11 mouse cellular contexts compared by ENCODE assay signal in genomic region chr8:79362430-79362829, GRCm38 (mm10). TPM values are rescaled to one million over a fixed set of nuclear protein-coding genes. Genes with fewer than 3 reads are reported as not detected.
DNase-seq lines count a peak whose midpoint lies in the region; ATAC-seq and TF ChIP-seq lines count a peak whose summit lies in the region.
"Had no signal": no experiment of that assay in that cellular context is flagged by ENCODE, and none has a peak within 500 bp of the region (broad histone marks: within the 10 kb centered on the region; RNA-seq: fewer than 3 reads in every experiment).

No protein-coding gene starts in this region.

- H3K4me2 ChIP-seq in limb, embryonic 14.5 days (replicated peaks; ENCODE audit: low read depth, low read length, severe bottlenecking): no peak overlapping the region

- H3K4me3 ChIP-seq in MEL (ENCODE audit: control insufficient read depth in 1 of 2, insufficient read depth in 1 of 2, low read depth in 2 of 2, low read length in 2 of 2): no peak overlapping the region
- no peak overlapping the region for H3K4me3 ChIP-seq in limb, embryonic 14.5 days (replicated peaks; ENCODE audit: low read length)
- no peak overlapping the region for H3K4me3 ChIP-seq in small intestine, adult 2 months (ENCODE audit: low read depth, low read length)
- H3K4me3 ChIP-seq: hindbrain, embryonic 10.5 days had no signal

- peaks cover 0 to 16% of the 10 kb centered on the region in 2 experiments; a peak in 2 of 4 replicates for H3K36me3 ChIP-seq in MEL (ENCODE audit: control insufficient read depth in 1 of 2, insufficient read depth in 2 of 2, low read length in 2 of 2)
- peaks cover 23% of the 10 kb centered on the region; the same call in 1 of the 2 replicates for H3K36me3 ChIP-seq in limb, embryonic 14.5 days (ENCODE audit: control insufficient read depth, insufficient read depth, low read length)
- H3K36me3 ChIP-seq in small intestine, adult 2 months (ENCODE audit: control insufficient read depth, insufficient read depth, low read length): peaks cover 9% of the 10 kb centered on the region

- no peaks in the 10 kb centered on the region for H3K79me2 ChIP-seq in MEL (ENCODE audit: control insufficient read depth, insufficient read depth, low read length, poor library complexity)

- no peak overlapping the region for H3K27ac ChIP-seq in MEL (ENCODE audit: control insufficient read depth, low read depth, low read length)
- 0 out of 2 replicates have a peak overlapping the region, but pooled peaks have one; percentile 9 for H3K27ac ChIP-seq in limb, embryonic 14.5 days (replicated peaks; ENCODE audit: low read depth, low read length)
- peak overlapping the region; percentile 88 for H3K27ac ChIP-seq in small intestine, adult 2 months (ENCODE audit: insufficient read depth, low read depth, low read length)
- H3K27ac ChIP-seq: hindbrain, embryonic 10.5 days had no signal

- 34% methylated on average over 2 of the region's 2 CpGs for WGBS in limb, embryonic 14.5 days
- WGBS in small intestine, adult 2 months: 21% methylated on average over 2 of the region's 2 CpGs

- no peak for TF ChIP-seq CTCF in MEL (IDR thresholded peaks at IDR 0.05 in 2 of 3, conservative IDR thresholded peaks at IDR 0.05 in 1 of 3; ENCODE audit: control insufficient read depth in 1 of 3, insufficient read depth in 1 of 3, low read depth in 2 of 3, low read length in 3 of 3, poor library complexity in 1 of 3, severe bottlenecking in 1 of 3)
- no peak for TF ChIP-seq CTCF in small intestine, adult 2 months (IDR thresholded peaks at IDR 0.05; ENCODE audit: extremely low read depth, insufficient read length, insufficient replicate concordance, low read depth, low read length)

- no peak for TF ChIP-seq POLR2A in MEL (IDR thresholded peaks at IDR 0.05; ENCODE audit: control insufficient read depth in 1 of 2, insufficient read depth in 1 of 2, low read depth in 1 of 2, low read length in 2 of 2, poor library complexity in 1 of 2)
- no peak for TF ChIP-seq POLR2A in limb, embryonic 14.5 days (IDR thresholded peaks at IDR 0.05; ENCODE audit: borderline replicate concordance, extremely low read depth, insufficient read depth, insufficient read length)
- no peak for TF ChIP-seq POLR2A in small intestine, adult 2 months (IDR thresholded peaks at IDR 0.05; ENCODE audit: low read depth, low read length)

- H3K4me1 ChIP-seq in MEL (ENCODE audit: control insufficient read depth in 1 of 2, insufficient read depth in 2 of 2, low read length in 2 of 2): peaks cover 6 to 21% of the 10 kb centered on the region in 2 experiments
- peaks cover 15% of the 10 kb centered on the region for H3K4me1 ChIP-seq in limb, embryonic 14.5 days (ENCODE audit: control insufficient read depth, insufficient read depth, low read length)
- peaks cover 32% of the 10 kb centered on the region for H3K4me1 ChIP-seq in small intestine, adult 2 months (ENCODE audit: control insufficient read depth, insufficient read depth, insufficient read length, low read length)

- 0 out of 4 replicates have a peak, but pooled peaks of 1 of the 2 experiments have one; percentile 26 for TF ChIP-seq EP300 in MEL (IDR thresholded peaks at IDR 0.05; ENCODE audit: low read depth in 1 of 2, low read length in 2 of 2)

- no peaks in the 10 kb centered on the region for H3K27me3 ChIP-seq in MEL (ENCODE audit: control insufficient read depth in 1 of 2, insufficient read depth in 2 of 2, low read length in 2 of 2)
- no peaks in the 10 kb centered on the region for H3K27me3 ChIP-seq in limb, embryonic 14.5 days (ENCODE audit: control insufficient read depth, insufficient read depth, low read length)
- no peaks in the 10 kb centered on the region for H3K27me3 ChIP-seq in small intestine, adult 2 months (ENCODE audit: control insufficient read depth, insufficient read depth, low read length)

- peak; percentile 51 for ATAC-seq in limb, embryonic 14.5 days (ENCODE audit: low FRiP score, low read depth)

- no peak overlapping the region for H3K9ac ChIP-seq in MEL (ENCODE audit: control insufficient read depth, low read depth, low read length, poor library complexity, severe bottlenecking)
- no peak overlapping the region for H3K9ac ChIP-seq in limb, embryonic 14.5 days (ENCODE audit: low read depth, low read length, severe bottlenecking)

- no peaks in the 10 kb centered on the region for H3K9me3 ChIP-seq in MEL (replicated peaks; ENCODE audit: insufficient read depth, low read length)
- H3K9me3 ChIP-seq in limb, embryonic 14.5 days (ENCODE audit: control insufficient read depth, low read length): no peaks in the 10 kb centered on the region
- H3K9me3 ChIP-seq: hindbrain, embryonic 10.5 days had no signal

- peak; percentile 92 for DNase-seq in heart, adult 11 months
- no peak for DNase-seq in heart, adult 8-10 months (ENCODE audit: low spot score)
- peak; percentile 68 for DNase-seq in MEL (ENCODE audit: low read depth, low spot score)
- DNase-seq in limb, embryonic 14.5 days (ENCODE audit: low spot score): no peak
- no peak for DNase-seq in testis, postnatal 14 days (ENCODE audit: low spot score)
- no peak for DNase-seq in right cerebral cortex, postnatal 4 days
- no peak for DNase-seq in layer of hippocampus, adult 18-20 months (ENCODE audit: low spot score in 2 of 2)
- DNase-seq: kidney, adult 8-10 months; right cerebral cortex, postnatal 14 days had no signal

- TF ChIP-seq RAD21 in MEL (IDR thresholded peaks at IDR 0.05; ENCODE audit: low read depth, low read length): no peak

TF ChIP-seq in MEL, 35 proteins besides CTCF, POLR2A, EP300 and RAD21:
- TF ChIP-seq GATA1 (IDR thresholded peaks at IDR 0.05; ENCODE audit: low read depth, low read length) (peak; percentile 31; the same call in 1 of the 2 replicates), HCFC1 (IDR thresholded peaks at IDR 0.05; ENCODE audit: low read depth, low read length) (0 out of 2 replicates have a peak, but pooled peaks have one; percentile 17), RCOR1 (IDR thresholded peaks at IDR 0.05; ENCODE audit: low read depth, low read length) (0 out of 2 replicates have a peak, but pooled peaks have one; percentile 26), ETS1 (IDR thresholded peaks at IDR 0.05; ENCODE audit: low read depth, low read length) (peak; percentile 69), MXI1 (IDR thresholded peaks at IDR 0.05; ENCODE audit: low read depth, low read length) (peak; percentile 68), BHLHE40 (IDR thresholded peaks at IDR 0.05; ENCODE audit: borderline replicate concordance, low read depth, low read length) (peak; percentile 26; the same call in 1 of the 2 replicates), MAFK (IDR thresholded peaks at IDR 0.05; ENCODE audit: borderline replicate concordance, low read depth, low read length) (no peak), SIN3A (IDR thresholded peaks at IDR 0.05; ENCODE audit: low read length) (peak; percentile 58), SMC3 (IDR thresholded peaks at IDR 0.05; ENCODE audit: low read depth, low read length) (no peak), TCF12 (IDR thresholded peaks at IDR 0.05; ENCODE audit: low read depth, low read length) (no peak), TAL1 (IDR thresholded peaks at IDR 0.05; ENCODE audit: low read length) (no peak), KAT2A (conservative IDR thresholded peaks at IDR 0.05; ENCODE audit: low read depth, low read length) (no peak)
TF ChIP-seq in MEL: peak in this region for 7.

RNA-seq across cellular contexts. Expression of gene Smad1, which starts 36.9 kb away (rescaled TPM):
- 10 to 100 TPM; 11.2 to 17.7 (median 12.7) TPM for total RNA-seq in heart, adult 8-10 months (2022)
- 1.3 and 2.1 TPM in 2 replicates for total RNA-seq in MEL (2012; rRNA removed)
- polyA plus RNA-seq in MEL (2012; ENCODE audit: insufficient read depth in 1 of 2, insufficient read length in 2 of 2, low read depth in 1 of 2, low replicate concordance in 2 of 2, missing spikeins in 1 of 2): 1 to 10 TPM in 1 of 2 experiments, not detected in 1; 2.0 TPM
- polyA plus RNA-seq in limb, embryonic 14.5 days (2012; rRNA removed): 41.6 and 61.1 TPM in 2 replicates
- 71.8 and 73.7 TPM in 2 replicates for polyA plus RNA-seq in limb, embryonic 14.5 days (2014; fragmentation: Nextera tagmentation; extraction: Ambion mirVana)
- polyA plus RNA-seq in small intestine, adult 2 months (2012; rRNA removed): 27.3 and 54.1 TPM in 2 replicates
- 10 to 100 TPM; 25.0 to 28.3 TPM for total RNA-seq in layer of hippocampus, adult 18-20 months (2021)

Comparison
In these comparisons a context has a peak if more than half of its experiments do, and no peak if none do; other contexts are left out.
1. DNase-seq: peak in heart, adult 11 months (single experiment) and MEL (single experiment); none in heart, adult 8-10 months (single experiment), limb, embryonic 14.5 days (single experiment), testis, postnatal 14 days (single experiment), right cerebral cortex, postnatal 4 days (single experiment) and layer of hippocampus, adult 18-20 months (0 of 2).